Mouse (Mus musculus) embryonic stem cell, embryonic (primary cell): Measurements from ENCODE around the gene Peak1.

Experiments
- CTCF ChIA-PET, 4 experiments: fragments of 300-600 bp in 2 of 4; fragments of 350-600 bp in 2 of 4; sonication (Branson Sonifier 250); formaldehyde crosslinking; loops; one replicate each; lab custom pipeline; 2022; ENCODE audit warnings: inconsistent platforms in 2 of 4; lab: Charles Lee
- POLR2A ChIA-PET, 4 experiments: fragments of 300-600 bp in 2 of 4; fragments of 350-600 bp in 2 of 4; sonication (Branson Sonifier 250); formaldehyde crosslinking; loops; one replicate each; lab custom pipeline; 2022; ENCODE audit warnings: antibody characterized with exemption in 4 of 4, inconsistent platforms in 1 of 4; lab: Charles Lee

The Peak1 gene

DNA sequence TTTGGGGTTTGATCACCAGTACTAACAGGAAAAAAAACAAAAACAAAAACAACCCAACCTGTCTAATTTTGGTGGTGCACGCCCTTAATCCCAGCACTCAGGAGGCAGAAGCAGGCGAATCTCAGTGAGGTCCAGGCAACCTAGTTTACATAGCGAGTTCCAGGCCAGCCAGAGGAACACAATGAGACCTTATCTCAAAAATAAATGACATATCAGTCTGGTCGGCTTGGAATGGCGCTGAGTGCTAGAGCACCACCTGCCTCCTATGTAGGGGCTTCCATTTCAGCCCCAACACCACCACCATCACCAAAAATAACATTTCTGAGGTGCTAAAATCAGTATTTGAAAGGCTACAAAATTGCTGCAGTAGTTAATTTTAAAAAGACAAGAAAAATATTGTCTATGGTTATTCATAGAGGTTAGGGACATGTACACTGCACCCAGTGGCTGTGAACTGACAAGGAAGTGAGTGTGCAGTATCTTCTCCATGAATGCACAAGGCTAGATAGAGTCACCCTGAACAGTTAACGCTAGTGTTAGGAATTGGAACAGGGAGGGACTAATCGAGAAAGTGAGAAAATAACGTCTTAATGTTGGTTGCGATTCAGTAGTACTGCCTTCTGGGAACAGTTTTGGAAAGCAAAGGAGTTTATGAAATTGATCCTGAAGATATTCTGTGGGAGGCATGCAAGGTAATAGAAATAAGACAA lies 3.2 kb upstream of the Peak1 start:
- ChIA-PET POLR2A (no interaction called here), CTCF (interaction anchor here in 1 of 4 experiments (0.9 kb wide), 1 partner anchor 114 kb away, joined by 3 read pairs; no protein-coding TSS in a partner anchor)

- POLR2A ChIA-PET: interaction anchor here in 1 of 4 experiments (1.0 to 3.2 kb wide), 2 partner anchors 8 to 115 kb away, joined by 3 to 12 read pairs; no protein-coding TSS in a partner anchor
- CTCF ChIA-PET: no interaction called here
These were observed 2.4 kb upstream of the Peak1 start for GRCm38 (mm10) chr9:56420236-56420635.

DNA sequence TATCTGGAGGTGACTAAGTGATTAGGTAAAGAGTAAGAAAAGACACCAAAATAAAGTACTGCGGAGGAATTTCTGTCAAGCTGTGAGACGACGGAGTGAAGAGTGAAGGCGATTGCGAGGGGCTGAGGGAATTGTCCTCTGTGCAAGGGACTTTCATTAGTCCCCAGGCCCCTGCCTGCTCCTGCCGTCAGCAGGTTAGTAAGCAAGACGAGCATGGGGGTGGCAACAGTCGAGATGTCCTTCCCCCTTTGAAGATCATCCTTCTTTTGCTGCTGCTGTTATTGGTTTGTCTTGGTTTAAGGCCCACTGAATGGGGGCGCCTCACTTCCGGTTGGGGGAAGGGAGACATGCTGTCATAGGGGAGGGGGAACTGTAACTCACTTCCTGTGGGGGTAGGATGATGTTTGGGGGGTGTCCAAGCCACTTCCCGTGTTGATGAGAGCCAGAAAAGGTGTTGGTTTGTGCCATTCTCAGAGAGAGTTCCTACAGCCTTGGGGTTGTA lies 922 bp upstream of the Peak1 start:
- ChIA-PET POLR2A (interaction anchor here (0.9 to 3.2 kb wide), 19 partner anchors 11 to 377 kb away, joined by 3 to 24 read pairs (median 5); no protein-coding TSS in a partner anchor), CTCF (interaction anchor here in 1 of 4 experiments (0.8 to 1.8 kb wide), 5 partner anchors 87 to 480 kb away, joined by 3 to 15 read pairs (median 8); partner anchors contain the start of gene Scaper)

- ChIA-PET CTCF (interaction anchor here (0.5 to 1.8 kb wide), 19 partner anchors 9 to 480 kb away, joined by 3 to 15 read pairs (median 3); partner anchors contain the start of genes Lingo1 (in 1 of the 4) and Scaper (in 1 of the 4)), POLR2A (interaction anchor here (0.6 to 3.2 kb wide), 59 partner anchors 8 to 1854 kb away, joined by 3 to 24 read pairs (median 4); partner anchors contain the start of genes Rcn2 (in 1 of the 4) and Scaper (in 1 of the 4))
These were observed 386 bp downstream of the Peak1 start for GRCm38 (mm10) chr9:56417415-56417947.

GRCm38 (mm10) chr9:56415935-56416607 lies 1.8 kb downstream of the Peak1 start:
- POLR2A ChIA-PET: interaction anchor here in 2 of 4 experiments (1.2 to 2.0 kb wide), 2 partner anchors 11 to 12 kb away, joined by 3 to 5 read pairs; no protein-coding TSS in a partner anchor

GRCm38 (mm10) chr9:56415393-56415792 lies 2.5 kb downstream of the Peak1 start:
- CTCF ChIA-PET: interaction anchor here in 1 of 4 experiments (0.7 kb wide), 1 partner anchor 91 kb away, joined by 3 read pairs; no protein-coding TSS in a partner anchor
- POLR2A ChIA-PET: interaction anchor here in 1 of 4 experiments (2.0 kb wide), 1 partner anchor 12 kb away, joined by 5 read pairs; no protein-coding TSS in a partner anchor

More at GRCm38 (mm10) chr9:56415935-56416607, 1.8 kb downstream of the Peak1 start:
- CTCF ChIA-PET: interaction anchor here in 2 of 4 experiments (0.7 to 1.1 kb wide), 3 partner anchors 8 to 137 kb away, joined by 3 read pairs; no protein-coding TSS in a partner anchor

- ChIA-PET POLR2A (no interaction called here), CTCF (interaction anchor here in 2 of 4 experiments (0.8 to 1.0 kb wide), 2 partner anchors 92 to 138 kb away, joined by 3 to 4 read pairs; no protein-coding TSS in a partner anchor)
These were observed 3.5 kb downstream of the Peak1 start for GRCm38 (mm10) chr9:56414322-56414721.

DNA sequence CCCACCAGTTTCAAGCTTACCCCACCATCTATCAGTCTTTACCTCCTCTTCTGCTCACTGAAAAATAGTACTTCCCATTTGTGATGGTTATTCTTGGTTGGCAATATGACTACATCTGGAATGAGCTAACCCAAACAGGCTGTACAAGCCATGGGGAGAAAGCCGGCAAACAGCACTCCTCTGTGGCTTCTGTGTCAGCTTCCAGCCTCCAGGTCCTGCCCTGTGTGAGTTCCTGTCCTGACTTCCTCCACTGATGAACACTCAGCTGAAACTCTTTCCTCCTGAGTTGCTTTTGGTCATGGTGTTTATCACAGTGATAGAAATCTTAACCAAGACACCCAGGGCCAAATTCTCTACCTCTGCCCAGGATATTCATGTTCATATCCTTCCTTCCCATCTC lies 5.2 kb downstream of the Peak1 start:
- POLR2A ChIA-PET: interaction anchor here in 2 of 4 experiments (0.6 to 1.3 kb wide), 3 partner anchors 11 to 114 kb away, joined by 3 to 5 read pairs (median 3); no protein-coding TSS in a partner anchor
- CTCF ChIA-PET: interaction anchor here (0.6 to 1.2 kb wide), 5 partner anchors 9 to 457 kb away, joined by 3 read pairs; no protein-coding TSS in a partner anchor

DNA sequence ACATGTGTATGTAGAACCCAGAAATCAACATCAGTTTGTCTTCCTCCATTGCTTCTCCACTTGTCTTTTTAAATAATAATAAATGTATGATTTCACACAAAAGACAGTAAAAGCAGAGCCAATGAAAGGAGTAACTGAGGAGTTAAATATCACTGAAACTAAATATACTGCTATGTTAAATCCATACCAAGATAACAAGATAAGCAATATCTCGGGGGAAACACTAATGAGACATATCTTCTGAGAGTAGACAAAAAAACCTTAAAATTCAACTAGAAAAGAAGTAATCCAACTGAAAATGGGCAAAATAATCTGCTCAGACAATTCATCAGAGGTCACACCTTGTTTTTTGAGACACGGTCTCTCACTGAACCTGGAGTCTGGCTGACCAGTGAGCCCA lies 7.9 kb downstream of the Peak1 start:
- ChIA-PET CTCF (no interaction called here), POLR2A (interaction anchor here in 1 of 4 experiments (1.2 to 2.2 kb wide), 2 partner anchors 7 to 10 kb away, joined by 4 to 5 read pairs; no protein-coding TSS in a partner anchor)

- CTCF ChIA-PET: interaction anchor here in 1 of 4 experiments (1.3 kb wide), 1 partner anchor 191 kb away, joined by 4 read pairs; no protein-coding TSS in a partner anchor
- POLR2A ChIA-PET: interaction anchor here in 1 of 4 experiments (0.6 to 1.5 kb wide), 3 partner anchors 12 to 80 kb away, joined by 3 read pairs; no protein-coding TSS in a partner anchor
These were observed 13.2 kb downstream of the Peak1 start for GRCm38 (mm10) chr9:56404619-56405018.

GRCm38 (mm10) chr9:56396306-56396705 lies 21.6 kb downstream of the Peak1 start:
- ChIA-PET POLR2A (no interaction called here), CTCF (interaction anchor here in 1 of 4 experiments (0.8 to 1.2 kb wide), 2 partner anchors 11 to 156 kb away, joined by 3 read pairs; no protein-coding TSS in a partner anchor)

DNA sequence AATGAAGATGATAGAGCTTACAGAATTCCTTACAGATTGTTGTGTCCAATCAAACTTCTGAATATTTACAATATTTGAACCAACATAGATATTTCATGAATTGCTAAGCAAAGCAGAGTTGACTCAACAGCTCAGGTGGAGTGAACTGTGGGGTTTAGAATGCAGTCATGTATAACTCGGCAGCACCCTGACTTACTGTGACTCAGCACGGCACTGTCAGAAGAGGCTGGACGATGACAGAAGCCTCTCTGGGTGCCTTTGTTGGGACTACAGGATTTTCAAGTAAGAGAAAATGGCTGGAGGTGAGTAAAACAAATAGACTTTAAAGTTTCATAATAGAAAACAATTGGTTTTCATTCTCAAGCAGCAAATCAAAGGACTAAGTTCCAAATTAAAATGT lies 25.0 kb downstream of the Peak1 start:
- ChIA-PET POLR2A (interaction anchor here in 1 of 4 experiments (1.2 kb wide), 1 partner anchor 65 kb away, joined by 3 read pairs; no protein-coding TSS in a partner anchor), CTCF (no interaction called here)

- CTCF ChIA-PET: no interaction called here
- POLR2A ChIA-PET: no interaction called here
These were observed 35.1 kb downstream of the Peak1 start for GRCm38 (mm10) chr9:56382786-56383185.

- POLR2A ChIA-PET: interaction anchor here in 2 of 4 experiments (0.6 to 1.1 kb wide), 3 partner anchors 15 to 1424 kb away, joined by 3 to 5 read pairs (median 3); partner anchors contain the start of genes AY074887 (in 1 of the 2) and Psma4 (in 1 of the 2)
- CTCF ChIA-PET: no interaction called here
These were observed 43.5 kb downstream of the Peak1 start for GRCm38 (mm10) chr9:56374401-56374800.

DNA sequence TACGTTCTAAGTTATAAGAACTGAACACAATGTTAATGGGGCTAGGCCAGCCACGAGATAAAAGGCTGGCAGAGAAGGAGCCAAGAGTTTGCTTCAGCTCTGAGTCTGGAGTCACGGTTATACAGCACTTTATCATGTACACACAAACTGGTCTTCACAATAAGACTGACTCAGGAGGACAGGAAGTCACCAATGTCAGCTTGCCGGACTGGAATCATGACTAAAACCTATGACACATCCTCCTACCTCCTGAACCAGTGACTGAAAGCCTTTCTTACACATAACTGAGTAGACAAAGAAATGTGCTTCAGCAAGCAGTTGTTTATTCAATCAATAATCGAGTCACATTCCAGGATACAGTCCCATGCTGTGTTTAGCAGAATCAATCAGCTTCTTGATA lies 47.2 kb downstream of the Peak1 start:
- CTCF ChIA-PET: no interaction called here
- POLR2A ChIA-PET: interaction anchor here in 1 of 4 experiments (0.7 kb wide), 1 partner anchor 176 kb away, joined by 3 read pairs; no protein-coding TSS in a partner anchor

- ChIA-PET CTCF (interaction anchor here in 1 of 4 experiments (0.6 kb wide), 1 partner anchor 692 kb away, joined by 3 read pairs; no protein-coding TSS in a partner anchor), POLR2A (interaction anchor here in 2 of 4 experiments (0.6 to 0.8 kb wide), 2 partner anchors 8 to 256 kb away, joined by 3 to 8 read pairs; no protein-coding TSS in a partner anchor)
These were observed 49.1 kb downstream of the Peak1 start for GRCm38 (mm10) chr9:56368814-56369213.

- ChIA-PET POLR2A (no interaction called here), CTCF (interaction anchor here in 1 of 4 experiments (0.6 kb wide), 1 partner anchor 48 kb away, joined by 5 read pairs; no protein-coding TSS in a partner anchor)
These were observed 54.6 kb downstream of the Peak1 start for GRCm38 (mm10) chr9:56363306-56363705.
